Mouse (Mus musculus): ENCODE data around the gene 1700061G19Rik. TPM values are rescaled to one million over a fixed set of nuclear protein-coding genes. Genes with fewer than 3 reads are reported as not detected.

The 1700061G19Rik gene
- total RNA-seq, 1 experiment = 17.3 TPM

GRCm38 (mm10) chr17:56888050-56888449 is 12.8 kb downstream of the 1700061G19Rik start:
- Histone ChIP-seq H3K4me1 (ENCODE audit: control insufficient read depth in 2 of 2, insufficient read depth in 2 of 2, low read length in 2 of 2, poor library complexity in 1 of 2) (peaks cover 4 to 10% of the 10 kb centered on the region in 2 experiments), H3K27ac (ENCODE audit: insufficient read depth, low read depth, low read length, poor library complexity, severe bottlenecking) (peak overlapping the region; percentile 36; the same call in 1 of the 2 replicates), H3K4me3 (ENCODE audit: insufficient read depth in 1 of 2, low read depth in 1 of 2, low read length in 2 of 2, poor library complexity in 1 of 2, severe bottlenecking in 1 of 2) (no peak overlapping the region), H3K9ac (ENCODE audit: insufficient read depth, low read depth, low read length, poor library complexity, severe bottlenecking) (no peak overlapping the region), H3K9me3 (ENCODE audit: control insufficient read depth, insufficient read depth, low read depth, low read length) (no peaks in the 10 kb centered on the region), H3K36me3 (ENCODE audit: control insufficient read depth, insufficient read depth, low read length, poor library complexity, severe bottlenecking) (peaks cover 26% of the 10 kb centered on the region)
- no peak for TF ChIP-seq ZNF384 (IDR thresholded peaks at IDR 0.05; ENCODE audit: low read depth, low read length)
- TF ChIP-seq MAFK (IDR thresholded peaks at IDR 0.05; ENCODE audit: insufficient read depth, low read depth, low read length) = no peak
- TF ChIP-seq ZC3H11A (IDR thresholded peaks at IDR 0.05; ENCODE audit: borderline replicate concordance, low read depth, low read length) = peak; percentile 64
- in situ Hi-C loops (cut with MboI; ENCODE audit: low sequenced_read_pairs in 2 of 2, unreplicated experiment in 2 of 2) = no loop called here
- DNase-seq (ENCODE audit: low read depth, low spot score) = no peak

GRCm38 (mm10) chr17:56890018-56890417 is 14.7 kb downstream of the 1700061G19Rik start:
- Histone ChIP-seq H3K4me1 (ENCODE audit: control insufficient read depth in 2 of 2, insufficient read depth in 2 of 2, low read length in 2 of 2, poor library complexity in 1 of 2) (peaks cover 3 to 8% of the 10 kb centered on the region in 2 experiments), H3K27ac (ENCODE audit: insufficient read depth, low read depth, low read length, poor library complexity, severe bottlenecking) (no peak overlapping the region), H3K36me3 (ENCODE audit: control insufficient read depth, insufficient read depth, low read length, poor library complexity, severe bottlenecking) (peaks cover 45% of the 10 kb centered on the region), H3K9me3 (ENCODE audit: control insufficient read depth, insufficient read depth, low read depth, low read length) (no peaks in the 10 kb centered on the region), H3K9ac (ENCODE audit: insufficient read depth, low read depth, low read length, poor library complexity, severe bottlenecking) (no peak overlapping the region), H3K4me3 (ENCODE audit: insufficient read depth in 1 of 2, low read depth in 1 of 2, low read length in 2 of 2, poor library complexity in 1 of 2, severe bottlenecking in 1 of 2) (no peak overlapping the region)
- TF ChIP-seq ZNF384 (IDR thresholded peaks at IDR 0.05; ENCODE audit: low read depth, low read length) (no peak), ZC3H11A (IDR thresholded peaks at IDR 0.05; ENCODE audit: borderline replicate concordance, low read depth, low read length) (no peak), MAFK (IDR thresholded peaks at IDR 0.05; ENCODE audit: insufficient read depth, low read depth, low read length) (no peak), HCFC1 (IDR thresholded peaks at IDR 0.05; ENCODE audit: borderline replicate concordance, insufficient read depth, low read length) (no peak), CHD2 (IDR thresholded peaks at IDR 0.05; ENCODE audit: low read depth, low read length) (no peak)
- in situ Hi-C loops (cut with MboI; ENCODE audit: low sequenced_read_pairs in 2 of 2, unreplicated experiment in 2 of 2) = no loop called here
- no peak for DNase-seq (ENCODE audit: low read depth, low spot score)

GRCm38 (mm10) chr17:56895368-56895918 is 20.2 kb downstream of the 1700061G19Rik start:
- no peak overlapping the region for H3K27ac ChIP-seq (ENCODE audit: insufficient read depth, low read depth, low read length, poor library complexity, severe bottlenecking)
- no peak for DNase-seq (ENCODE audit: low read depth, low spot score)
- H3K4me3 ChIP-seq (ENCODE audit: insufficient read depth in 1 of 2, low read depth in 1 of 2, low read length in 2 of 2, poor library complexity in 1 of 2, severe bottlenecking in 1 of 2) = no peak overlapping the region
- H3K9ac ChIP-seq (ENCODE audit: insufficient read depth, low read depth, low read length, poor library complexity, severe bottlenecking) = no peak overlapping the region
- H3K36me3 ChIP-seq (ENCODE audit: control insufficient read depth, insufficient read depth, low read length, poor library complexity, severe bottlenecking) = peaks cover 63% of the 10 kb centered on the region
- H3K9me3 ChIP-seq (ENCODE audit: control insufficient read depth, insufficient read depth, low read depth, low read length) = no peaks in the 10 kb centered on the region
- H3K4me1 ChIP-seq (ENCODE audit: control insufficient read depth in 2 of 2, insufficient read depth in 2 of 2, low read length in 2 of 2, poor library complexity in 1 of 2) = peaks cover 0 to 2% of the 10 kb centered on the region in 2 experiments; a peak in 1 of 4 replicates
- in situ Hi-C loops (cut with MboI; ENCODE audit: low sequenced_read_pairs in 2 of 2, unreplicated experiment in 2 of 2) = no loop called here
- TF ChIP-seq HCFC1 (IDR thresholded peaks at IDR 0.05; ENCODE audit: borderline replicate concordance, insufficient read depth, low read length) (no peak), CHD2 (IDR thresholded peaks at IDR 0.05; ENCODE audit: low read depth, low read length) (no peak), ZNF384 (IDR thresholded peaks at IDR 0.05; ENCODE audit: low read depth, low read length) (no peak), MAFK (IDR thresholded peaks at IDR 0.05; ENCODE audit: insufficient read depth, low read depth, low read length) (no peak), ZC3H11A (IDR thresholded peaks at IDR 0.05; ENCODE audit: borderline replicate concordance, low read depth, low read length) (no peak)

- H3K4me3 ChIP-seq (ENCODE audit: insufficient read depth in 1 of 2, low read depth in 1 of 2, low read length in 2 of 2, poor library complexity in 1 of 2, severe bottlenecking in 1 of 2) = no peak overlapping the region
- H3K4me1 ChIP-seq (ENCODE audit: control insufficient read depth in 2 of 2, insufficient read depth in 2 of 2, low read length in 2 of 2, poor library complexity in 1 of 2) = peaks cover 0 to 2% of the 10 kb centered on the region in 2 experiments; a peak in 1 of 4 replicates
- no peak overlapping the region for H3K27ac ChIP-seq (ENCODE audit: insufficient read depth, low read depth, low read length, poor library complexity, severe bottlenecking)
- DNase-seq (ENCODE audit: low read depth, low spot score) = no peak
- in situ Hi-C loops (cut with MboI; ENCODE audit: low sequenced_read_pairs in 2 of 2, unreplicated experiment in 2 of 2) = no loop called here
- TF ChIP-seq ZNF384 (IDR thresholded peaks at IDR 0.05; ENCODE audit: low read depth, low read length) (no peak), CHD2 (IDR thresholded peaks at IDR 0.05; ENCODE audit: low read depth, low read length) (no peak), ZC3H11A (IDR thresholded peaks at IDR 0.05; ENCODE audit: borderline replicate concordance, low read depth, low read length) (no peak), HCFC1 (IDR thresholded peaks at IDR 0.05; ENCODE audit: borderline replicate concordance, insufficient read depth, low read length) (no peak), MAFK (IDR thresholded peaks at IDR 0.05; ENCODE audit: insufficient read depth, low read depth, low read length) (no peak)
- no peaks in the 10 kb centered on the region for H3K9me3 ChIP-seq (ENCODE audit: control insufficient read depth, insufficient read depth, low read depth, low read length)
- peaks cover 73% of the 10 kb centered on the region for H3K36me3 ChIP-seq (ENCODE audit: control insufficient read depth, insufficient read depth, low read length, poor library complexity, severe bottlenecking)
- H3K9ac ChIP-seq (ENCODE audit: insufficient read depth, low read depth, low read length, poor library complexity, severe bottlenecking) = no peak overlapping the region
These were observed 21.3 kb downstream of the 1700061G19Rik start for GRCm38 (mm10) chr17:56896513-56897129.
